In genomic region chr17:26414184-26414522, GRCm38 (mm10) we compare ENCODE assay signal across 8 mouse cellular contexts. TPM values are rescaled to one million over a fixed set of nuclear protein-coding genes. Genes with fewer than 3 reads are reported as not detected.
DNase-seq lines count a peak whose midpoint lies in the region; ATAC-seq and TF ChIP-seq lines count a peak whose summit lies in the region.

No protein-coding gene starts in this region.

- no peak for DNase-seq in spleen, adult 2 months (ENCODE audit: low read depth in 1 of 2, low spot score in 2 of 2)
- DNase-seq in spleen, adult 12 weeks (ENCODE audit: low spot score) = no peak
- DNase-seq in right cerebral cortex, adult 2 months (ENCODE audit: low spot score in 2 of 2) = no peak
- no peak for DNase-seq in gastrocnemius, postnatal 14 days

- H3K36me3 ChIP-seq in erythroblast, embryonic 14.5 days (ENCODE audit: control insufficient read depth) = no peaks in the 10 kb centered on the region
- no peaks in the 10 kb centered on the region for H3K36me3 ChIP-seq in spleen, adult 2 months (ENCODE audit: control insufficient read depth, insufficient read depth, low read length)
- H3K36me3 ChIP-seq in limb, embryonic 15.5 days = no peaks in the 10 kb centered on the region
- H3K36me3 ChIP-seq in stomach, embryonic 15.5 days = no peaks in the 10 kb centered on the region

- H3K27ac ChIP-seq in spleen, adult 2 months (ENCODE audit: insufficient read depth, low read length) = no peak overlapping the region
- H3K27ac ChIP-seq in limb, embryonic 15.5 days = no peak overlapping the region
- H3K27ac ChIP-seq in stomach, embryonic 15.5 days = no peak overlapping the region

- peak overlapping the region; percentile 100 for H3K4me2 ChIP-seq in limb, embryonic 15.5 days
- H3K4me2 ChIP-seq in stomach, embryonic 15.5 days = peak overlapping the region; percentile 97

- H3K9ac ChIP-seq in limb, embryonic 15.5 days = peak overlapping the region; percentile 62; the same call in 1 of the 2 replicates
- 0 out of 2 replicates have a peak overlapping the region, but pooled peaks have one; percentile 87 for H3K9ac ChIP-seq in stomach, embryonic 15.5 days

- no peak for ATAC-seq in erythroblast, adult 5-6 weeks (replicated peaks; ENCODE audit: low FRiP score, poor library complexity, severe bottlenecking)
- no peak for ATAC-seq in limb, embryonic 15.5 days (ENCODE audit: insufficient number of reproducible peaks, low FRiP score, low TSS enrichment, low read depth)
- peak; percentile 10; the same call in 1 of the 2 replicates for ATAC-seq in stomach, embryonic 15.5 days (ENCODE audit: insufficient read depth, low FRiP score, low read depth)

- no peak for TF ChIP-seq POLR2A in spleen, adult 2 months (IDR thresholded peaks at IDR 0.05; ENCODE audit: low read depth, low read length)

- intact Hi-C loops in gastrocnemius, postnatal 14 days (cut with DNase I; ENCODE audit: low total_unique reads) = no loop called here

- no peaks in the 10 kb centered on the region for H3K9me3 ChIP-seq in erythroblast, embryonic 14.5 days (ENCODE audit: control insufficient read depth, low read length)
- H3K9me3 ChIP-seq in limb, embryonic 15.5 days = no peaks in the 10 kb centered on the region
- H3K9me3 ChIP-seq in stomach, embryonic 15.5 days = no peaks in the 10 kb centered on the region

- 7% methylated on average over 5 of the region's 5 CpGs for WGBS in spleen, adult 2 months
- 3% methylated on average over 4 of the region's 5 CpGs for WGBS in limb, embryonic 15.5 days
- 2% methylated on average over 5 of the region's 5 CpGs for WGBS in stomach, embryonic 15.5 days

- peaks cover 90% of the 10 kb centered on the region for H3K27me3 ChIP-seq in erythroblast, embryonic 14.5 days (ENCODE audit: control insufficient read depth)
- H3K27me3 ChIP-seq in spleen, adult 2 months (ENCODE audit: control insufficient read depth, insufficient read depth, low read length) = peaks cover 4% of the 10 kb centered on the region; the same call in 1 of the 2 replicates
- H3K27me3 ChIP-seq in limb, embryonic 15.5 days = peaks cover 51% of the 10 kb centered on the region
- H3K27me3 ChIP-seq in stomach, embryonic 15.5 days (replicated peaks) = 0 out of 2 replicates have a peak, but pooled peaks cover 4% of the 10 kb centered on the region

- peak overlapping the region; percentile 57 for H3K4me3 ChIP-seq in erythroblast, embryonic 14.5 days (replicated peaks)
- H3K4me3 ChIP-seq in spleen, adult 2 months (ENCODE audit: extremely low read depth, insufficient read depth, insufficient read length) = peak overlapping the region; percentile 59; the same call in 1 of the 2 replicates
- H3K4me3 ChIP-seq in limb, embryonic 15.5 days = peak overlapping the region; percentile 75
- peak overlapping the region; percentile 79 for H3K4me3 ChIP-seq in stomach, embryonic 15.5 days (replicated peaks)

- peaks cover 21% of the 10 kb centered on the region for H3K4me1 ChIP-seq in erythroblast, embryonic 14.5 days (ENCODE audit: control insufficient read depth)
- peaks cover 4% of the 10 kb centered on the region; the same call in 1 of the 2 replicates for H3K4me1 ChIP-seq in spleen, adult 2 months (ENCODE audit: control insufficient read depth, insufficient read depth, insufficient read length)
- peaks cover 22% of the 10 kb centered on the region for H3K4me1 ChIP-seq in limb, embryonic 15.5 days
- H3K4me1 ChIP-seq in stomach, embryonic 15.5 days = peaks cover 8% of the 10 kb centered on the region; the same call in 1 of the 2 replicates

- no peak for TF ChIP-seq CTCF in spleen, adult 2 months (IDR thresholded peaks at IDR 0.05; ENCODE audit: extremely low read depth, insufficient read depth, insufficient read length, insufficient replicate concordance)

RNA-seq across cellular contexts. Expression of gene Neurl1b, which starts 0.5 kb away (rescaled TPM):
- not detected in 2 replicates for polyA plus RNA-seq in erythroblast, embryonic 14.5 days (2012)
- 0.42 and 1.7 TPM in 2 replicates for total RNA-seq in erythroblast, adult 5-6 weeks (2015; ENCODE audit: low replicate concordance)
- 0.14 and 0.77 TPM in 2 replicates for total RNA-seq in erythroblast, adult 5-6 weeks (2017; ENCODE audit: low replicate concordance)
- 7.9 and 14.5 TPM in 2 replicates for polyA plus RNA-seq in spleen, adult 2 months (2012; rRNA removed)
- 0.68 and 0.90 TPM in 2 replicates for polyA plus RNA-seq in limb, embryonic 15.5 days (2015; fragmentation: Nextera tagmentation; extraction: Ambion mirVana)
- 2.5 and 2.6 TPM in 2 replicates for polyA plus RNA-seq in stomach, embryonic 15.5 days (2015; fragmentation: Nextera tagmentation; extraction: Ambion mirVana)
- 1 to 10 TPM; 8.4 TPM for total RNA-seq in gastrocnemius, postnatal 14 days (2021)
